Mouse (Mus musculus) spleen, adult 2 months (tissue): ENCODE measurements around the gene Alg6.

Source experiments
- CTCF ChIP-seq: fragments of 200-500 bp; IDR thresholded peaks from 2 replicates; pipeline ENCODE4 v1.5.1; 2011; ENCODE audit warnings: mild to moderate bottlenecking, inconsistent platforms; ENCODE audit not compliant: insufficient read depth, insufficient read length, insufficient replicate concordance; ENCODE audit errors: extremely low read depth
- POLR2A ChIP-seq: fragments of 200-500 bp; IDR thresholded peaks from 2 replicates; pipeline ENCODE4 v1.6.1; 2011; ENCODE audit warnings: low read depth, low read length, inconsistent platforms

DNA sequence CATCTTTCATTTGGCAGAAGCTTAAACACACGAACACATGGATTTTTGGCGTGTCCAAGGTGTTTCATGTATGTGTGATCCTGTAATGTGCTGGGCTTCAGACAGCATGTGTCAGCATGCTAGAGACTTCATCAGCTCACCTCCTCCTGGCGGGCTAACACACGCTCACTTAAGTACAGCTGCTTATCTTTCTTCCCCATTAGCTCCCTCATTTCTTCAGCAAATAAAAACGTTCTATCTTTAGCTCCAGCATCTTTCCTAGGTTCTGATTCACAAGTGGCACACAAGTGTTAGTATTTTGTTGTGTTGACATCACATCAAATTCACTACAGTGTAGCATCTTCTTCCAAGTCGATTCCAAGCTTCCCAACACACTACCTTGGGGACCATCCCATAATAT, 1.5 kb upstream of the Alg6 start:
- no peak for TF ChIP-seq CTCF
- TF ChIP-seq POLR2A, result no peak
